Mouse (Mus musculus) A20 (cell line): Measurements from ENCODE around the gene Sorbs1.

Source experiments
- DNase-seq: peaks from one replicate; pipeline ENCODE4 v3.0.0-alpha.2; 2011; ENCODE audit warnings: low read depth, low spot score

The Sorbs1 gene

GRCm38 (mm10) chr19:40267380-40267779, 246.2 kb downstream of the Sorbs1 start:
- DNase-seq, result peak; percentile 35

GRCm38 (mm10) chr19:40259485-40259884, 254.1 kb downstream of the Sorbs1 start:
- no peak for DNase-seq

- DNase-seq, result no peak
These were observed 256.2 kb downstream of the Sorbs1 start for GRCm38 (mm10) chr19:40257396-40257795.

- DNase-seq, result no peak
These were observed 257.1 kb downstream of the Sorbs1 start for GRCm38 (mm10) chr19:40256376-40257050.

GRCm38 (mm10) chr19:40255561-40255960, 258.0 kb downstream of the Sorbs1 start:
- no peak for DNase-seq

- DNase-seq, result no peak
These were observed 258.8 kb downstream of the Sorbs1 start for GRCm38 (mm10) chr19:40254741-40255140.

GRCm38 (mm10) chr19:40253768-40254167, 259.8 kb downstream of the Sorbs1 start:
- DNase-seq, result no peak

- DNase-seq, result no peak
These were observed 262.5 kb downstream of the Sorbs1 start for GRCm38 (mm10) chr19:40251115-40251514.

GRCm38 (mm10) chr19:40249352-40249751, 264.2 kb downstream of the Sorbs1 start:
- DNase-seq, result no peak

GRCm38 (mm10) chr19:40248476-40248875, 265.1 kb downstream of the Sorbs1 start:
- no peak for DNase-seq

GRCm38 (mm10) chr19:40247268-40247666, 266.3 kb downstream of the Sorbs1 start:
- no peak for DNase-seq

GRCm38 (mm10) chr19:40246646-40247267, 266.8 kb downstream of the Sorbs1 start:
- DNase-seq, result no peak
